Mouse (Mus musculus): ENCODE results near the gene Dnajc15.

Dnajc15 gene

DNA sequence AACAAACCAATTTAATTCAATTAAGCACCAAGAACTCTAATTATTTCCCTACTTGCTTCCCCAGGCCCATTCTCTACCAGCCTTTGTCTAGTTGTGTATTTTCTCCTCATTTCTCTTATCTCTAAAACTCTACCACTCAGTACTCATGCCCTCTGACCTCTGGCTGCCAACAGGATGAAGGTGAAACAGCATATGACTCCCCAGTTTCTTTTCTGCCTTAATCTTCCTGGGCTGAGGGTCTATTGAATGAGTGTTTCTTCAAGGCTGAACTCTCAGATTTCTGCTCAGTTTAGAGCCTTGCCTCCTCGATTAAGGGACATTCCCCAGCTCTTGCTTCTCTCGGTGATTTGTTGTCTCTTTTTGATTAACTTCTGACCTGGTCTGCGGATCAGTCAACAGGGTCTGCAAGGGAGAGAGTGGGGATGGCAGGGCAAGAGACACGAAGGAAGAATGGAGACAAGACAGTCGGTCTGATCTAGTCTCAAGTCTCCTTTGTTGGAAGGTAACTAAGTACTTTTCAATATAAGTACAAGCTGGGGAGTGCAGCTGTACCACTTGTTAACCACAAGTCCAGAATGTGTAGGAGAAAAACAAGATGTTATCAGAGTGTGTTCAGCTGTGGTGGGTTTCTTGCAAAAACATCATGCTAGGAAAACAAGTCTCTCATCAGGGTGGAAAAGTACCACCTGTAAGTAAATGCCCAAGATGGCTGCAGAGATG lies 13.9 kb downstream of the Dnajc15 start:
- CTCF ChIA-PET, result no interaction called here

DNA sequence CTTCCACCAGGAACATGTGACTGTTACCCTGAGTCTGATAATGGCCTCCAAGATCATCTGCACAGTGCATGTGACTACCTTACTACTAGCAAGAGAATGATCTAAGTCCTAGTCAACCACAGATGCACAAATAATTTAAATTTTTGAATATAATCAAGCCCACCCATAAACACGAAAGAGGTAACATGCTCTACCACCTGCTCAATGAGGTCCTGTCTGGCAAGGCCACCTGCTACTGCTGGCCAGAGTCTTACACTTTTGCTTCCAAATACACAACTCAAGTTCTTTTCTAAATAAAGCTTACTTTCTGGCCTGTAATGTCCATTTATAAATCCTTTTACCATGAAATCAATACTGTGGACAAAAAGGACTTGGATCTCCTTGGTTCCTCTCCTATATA lies 15.0 kb downstream of the Dnajc15 start:
- CTCF ChIA-PET, result interaction anchor here (1.2 kb wide), 1 partner anchor 12 kb away, joined by 5 read pairs; no protein-coding TSS in a partner anchor

DNA sequence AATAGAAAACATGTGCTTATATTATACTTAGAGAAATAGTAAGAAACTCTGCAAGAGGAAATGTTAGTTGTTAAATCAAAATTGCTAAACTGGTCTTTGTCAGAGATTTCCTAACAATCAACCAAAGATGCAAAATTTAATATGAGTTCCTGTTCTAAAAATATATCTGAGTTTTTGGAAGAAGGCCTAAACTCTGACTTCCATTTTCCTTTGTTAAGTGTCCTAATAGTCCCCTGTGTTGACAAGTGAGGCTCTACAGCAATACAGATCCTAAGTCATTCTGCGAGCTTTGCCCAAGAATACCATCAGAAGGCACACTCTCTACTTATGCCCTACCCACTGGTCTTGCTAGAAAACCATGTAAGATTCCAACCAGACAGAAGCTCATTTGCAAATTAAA lies 21.0 kb downstream of the Dnajc15 start:
- CTCF ChIA-PET, result no interaction called here

DNA sequence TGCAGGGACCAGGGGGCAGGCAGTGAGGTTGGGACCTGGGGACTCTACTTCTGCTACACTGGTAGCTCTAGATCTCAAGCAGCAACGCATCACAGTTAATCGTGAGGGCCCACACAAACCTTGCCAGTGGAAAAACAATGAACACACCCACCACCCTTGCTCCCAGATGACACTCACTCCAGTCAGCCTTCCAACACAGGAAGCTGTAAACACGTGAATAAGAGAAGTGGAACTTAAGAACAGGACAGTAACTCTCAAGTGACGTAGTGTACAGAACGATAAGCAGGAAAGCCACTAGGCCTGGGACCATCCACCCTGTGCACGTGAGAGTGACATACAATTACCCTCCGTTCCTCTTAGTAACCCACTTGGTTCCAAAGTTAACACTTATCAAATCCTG lies 25.1 kb downstream of the Dnajc15 start:
- CTCF ChIA-PET, result no interaction called here

DNA sequence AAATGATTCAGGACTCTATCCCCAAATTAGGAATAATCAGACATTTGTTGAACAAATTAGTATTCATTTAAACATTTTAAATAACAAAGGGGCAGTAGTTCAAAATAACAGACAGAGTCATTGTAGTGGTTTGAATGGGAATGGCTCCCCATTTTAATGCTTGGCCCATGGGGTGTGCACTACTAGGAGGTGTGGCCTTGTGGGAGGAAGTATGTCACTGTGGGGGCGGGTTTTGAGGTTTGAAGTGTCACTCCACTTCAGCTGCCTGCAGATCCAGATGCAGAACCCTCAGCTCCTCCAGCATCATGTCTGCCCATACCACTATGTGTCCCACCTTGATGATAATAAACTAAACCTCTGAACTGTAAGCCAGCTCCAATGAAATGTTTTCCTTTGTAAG lies 26.6 kb downstream of the Dnajc15 start:
- CTCF ChIA-PET, result no interaction called here

DNA sequence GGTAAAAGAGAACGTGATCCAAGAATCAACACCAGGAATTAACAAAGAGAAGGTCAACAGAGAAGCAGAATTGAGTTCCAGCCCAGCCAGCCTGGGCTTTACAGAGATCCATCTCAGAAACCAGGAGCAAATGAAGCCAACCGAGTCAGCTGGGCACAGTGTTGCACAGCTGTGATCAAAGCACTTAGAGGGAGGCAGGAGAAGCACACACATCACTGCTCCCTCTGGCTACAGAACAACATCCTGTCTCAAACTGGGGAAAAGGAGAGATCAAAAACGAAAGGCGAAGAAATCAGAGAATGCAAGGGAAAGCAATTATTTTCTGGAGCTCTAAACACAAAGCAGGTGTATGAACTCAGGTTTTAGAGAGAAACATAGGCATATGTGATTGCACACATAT lies 28.7 kb downstream of the Dnajc15 start:
- CTCF ChIA-PET, result no interaction called here

DNA sequence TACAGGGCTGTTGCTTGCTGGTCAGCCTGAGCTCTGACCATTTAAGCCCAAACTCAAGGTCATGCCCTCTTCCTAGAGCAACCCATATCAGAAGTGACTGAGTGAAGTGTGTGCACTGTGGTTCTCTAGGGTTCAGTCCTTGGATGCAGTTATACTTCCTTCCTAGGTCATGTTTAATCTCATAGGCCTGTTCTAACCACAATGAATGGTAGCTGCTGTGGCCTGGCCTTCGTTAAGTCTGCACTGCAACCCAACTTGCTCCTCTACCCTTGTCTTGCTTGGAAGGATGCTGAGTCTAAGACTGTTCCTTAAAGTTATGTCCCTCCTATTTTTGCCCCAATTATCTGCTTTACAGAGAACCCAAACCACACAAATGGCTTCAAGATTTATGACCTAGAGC lies 29.4 kb downstream of the Dnajc15 start:
- CTCF ChIA-PET, result no interaction called here

DNA sequence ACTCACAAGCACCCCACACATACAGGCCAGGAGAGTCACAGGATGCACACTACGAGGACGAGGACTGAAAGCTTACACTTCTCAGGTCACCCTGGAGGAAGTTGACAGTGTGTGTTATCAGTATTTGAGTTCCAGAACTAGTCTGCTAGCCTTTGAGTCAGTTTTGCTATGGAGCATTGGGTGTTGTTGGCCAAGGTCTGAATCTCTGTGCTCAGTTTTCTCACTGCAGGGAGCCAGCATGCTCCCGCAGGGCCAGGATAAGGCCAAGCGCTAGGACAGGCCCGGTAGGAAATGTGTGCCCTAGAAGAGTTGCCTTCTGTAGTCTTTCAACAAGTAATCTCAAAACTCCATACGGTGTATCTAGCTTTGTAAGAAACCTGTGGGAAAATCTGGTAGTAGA lies 34.4 kb downstream of the Dnajc15 start:
- CTCF ChIA-PET, result no interaction called here

DNA sequence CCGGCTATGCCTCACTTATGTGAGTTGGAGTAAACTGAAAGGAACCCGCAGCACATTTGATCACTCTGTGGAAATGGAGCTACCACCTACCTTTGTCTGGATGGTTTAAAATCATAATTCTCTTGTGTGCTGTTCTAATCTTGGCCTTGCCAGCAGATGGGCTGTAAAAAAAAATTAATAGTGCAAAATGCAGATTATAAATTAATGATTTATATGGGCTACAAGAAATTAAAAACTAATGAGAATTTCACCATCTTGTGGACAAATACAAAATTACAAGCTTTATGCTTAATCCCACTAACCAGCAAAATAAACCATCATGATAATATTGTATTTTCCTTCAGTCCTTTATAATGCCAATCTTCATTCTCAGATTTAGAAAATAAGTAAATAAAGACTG lies 34.8 kb downstream of the Dnajc15 start:
- CTCF ChIA-PET, result no interaction called here

DNA sequence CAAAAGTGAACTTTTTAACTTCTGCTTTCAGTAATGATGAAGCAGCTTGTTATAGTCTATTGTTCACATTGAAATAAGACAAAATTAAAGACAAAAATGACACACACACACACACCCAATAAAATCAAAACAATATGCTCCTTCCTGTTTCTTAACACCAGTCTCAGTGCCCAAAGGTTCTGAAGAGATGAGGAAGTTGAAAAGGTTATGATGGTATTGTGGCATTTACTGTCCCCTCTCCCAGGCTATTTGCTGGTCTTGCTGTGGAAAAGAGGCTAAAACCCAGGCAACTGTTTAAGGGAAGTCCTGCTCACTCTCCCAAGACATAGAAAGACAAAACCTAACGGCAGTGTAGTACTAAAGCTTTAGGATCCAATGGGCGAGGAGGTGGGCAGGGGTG lies 38.1 kb downstream of the Dnajc15 start:
- CTCF ChIA-PET, result no interaction called here

DNA sequence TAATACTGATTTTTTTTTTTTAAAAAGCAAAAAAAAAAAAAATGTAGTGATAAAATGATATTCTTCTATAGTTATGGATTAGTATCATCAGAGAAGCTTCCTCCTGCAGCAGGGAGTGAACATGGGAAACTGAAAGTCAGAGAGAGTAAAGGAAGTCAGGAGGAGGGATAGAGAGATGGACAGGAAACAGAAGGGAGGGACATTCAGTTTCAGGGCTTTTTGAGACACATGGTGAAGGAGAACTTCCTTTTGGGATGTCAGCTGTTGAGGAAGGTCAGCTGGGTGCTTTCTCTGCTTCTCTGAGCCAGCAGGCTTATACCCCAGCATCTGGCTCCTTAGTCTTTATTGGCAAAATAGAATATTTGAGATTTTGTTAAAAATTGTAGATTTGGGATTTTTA lies 42.6 kb downstream of the Dnajc15 start:
- CTCF ChIA-PET, result no interaction called here

DNA sequence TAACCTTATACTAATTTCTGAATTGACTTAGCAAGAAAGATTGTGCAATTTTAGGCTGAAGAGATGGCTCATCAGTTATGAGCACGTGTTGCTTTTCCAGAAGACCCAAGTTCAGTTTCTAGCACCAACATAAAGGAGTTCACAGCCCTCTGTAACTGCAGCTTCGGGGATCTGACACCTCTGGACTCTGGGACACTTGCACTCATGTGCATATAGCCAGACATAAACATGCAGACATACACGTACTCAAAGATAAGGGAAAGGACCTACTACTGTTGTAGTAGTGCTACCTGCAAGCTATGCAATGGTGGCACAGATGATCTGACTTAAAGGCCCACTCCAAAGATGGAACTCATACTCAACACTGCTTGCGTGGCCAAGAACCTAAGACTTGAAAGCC lies 43.0 kb downstream of the Dnajc15 start:
- CTCF ChIA-PET, result no interaction called here

DNA sequence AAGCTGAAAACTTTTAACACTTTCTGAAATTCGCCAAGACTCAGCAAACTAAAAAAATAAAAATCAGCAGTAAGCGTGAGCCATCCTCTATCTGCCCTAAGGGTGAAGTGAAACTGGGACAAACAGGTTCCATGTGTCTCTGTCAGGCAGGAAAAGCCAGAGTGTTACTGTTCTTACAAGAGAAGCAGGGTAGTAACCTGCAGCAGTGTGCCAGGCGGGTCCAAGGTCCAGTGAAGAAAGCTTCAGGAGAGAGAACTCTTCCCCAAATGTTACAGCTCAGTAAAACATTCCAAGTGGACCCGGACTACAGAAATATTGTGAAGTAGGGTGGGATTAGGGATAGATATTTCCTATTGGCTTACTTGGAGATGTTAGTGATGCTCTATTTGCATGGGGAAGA lies 45.3 kb downstream of the Dnajc15 start:
- CTCF ChIA-PET, result no interaction called here

DNA sequence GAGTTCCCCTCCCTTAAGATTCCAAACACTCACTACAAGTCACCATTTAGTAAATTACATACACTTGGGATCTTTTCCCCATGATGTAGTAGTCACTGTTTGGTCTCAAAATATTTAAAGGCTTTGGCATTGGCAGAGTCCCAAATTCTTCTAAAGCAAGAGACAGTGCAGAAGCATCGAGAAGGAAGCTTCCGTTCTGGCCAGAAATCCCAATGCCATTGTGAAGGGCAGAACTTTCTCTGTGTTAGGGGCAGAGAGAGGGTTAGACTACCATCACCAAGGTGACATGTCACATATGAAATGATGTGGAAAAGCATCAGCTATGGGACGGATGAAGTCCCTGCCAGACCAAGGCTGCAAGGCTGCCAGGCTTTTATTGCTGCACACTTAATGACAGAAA lies 49.0 kb downstream of the Dnajc15 start:
- CTCF ChIA-PET, result no interaction called here

DNA sequence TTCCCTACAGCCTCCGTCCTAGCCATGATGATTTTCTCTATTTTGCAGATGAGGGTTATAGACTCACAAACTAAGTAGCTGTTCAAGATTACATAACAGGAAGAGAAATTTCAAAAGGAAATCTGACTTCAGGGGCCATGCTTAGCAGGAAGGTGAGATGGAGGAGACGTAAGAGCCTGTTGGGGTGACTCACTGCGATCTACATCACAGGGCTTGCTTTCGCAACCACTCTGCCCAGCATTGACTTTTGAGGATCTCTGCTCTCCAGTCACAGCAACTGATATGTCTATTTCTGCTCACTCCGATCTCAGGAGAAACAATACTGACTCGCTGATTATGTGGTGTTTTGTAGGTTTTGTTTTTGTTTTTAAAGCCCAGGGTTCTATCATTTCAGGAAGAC lies 49.8 kb downstream of the Dnajc15 start:
- CTCF ChIA-PET, result no interaction called here

DNA sequence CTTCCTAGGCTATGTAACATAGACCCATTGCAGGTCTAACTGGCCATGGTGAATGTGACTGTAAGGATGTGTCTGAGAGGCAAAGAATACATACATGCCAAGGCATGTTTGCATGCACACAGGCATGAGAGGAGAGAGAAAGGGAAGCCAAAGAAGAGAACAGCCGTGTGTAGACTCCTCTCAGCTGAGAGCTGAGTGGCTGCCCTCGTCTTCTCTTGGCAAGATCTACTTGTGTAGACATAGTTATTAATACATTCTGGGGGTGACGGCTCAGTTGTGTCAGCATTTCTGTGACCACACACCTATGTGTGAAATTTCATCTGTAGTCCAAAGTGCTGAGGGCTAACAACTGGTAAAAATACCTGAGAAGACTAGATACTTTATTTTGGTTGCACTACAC lies 55.1 kb downstream of the Dnajc15 start:
- CTCF ChIA-PET, result no interaction called here

DNA sequence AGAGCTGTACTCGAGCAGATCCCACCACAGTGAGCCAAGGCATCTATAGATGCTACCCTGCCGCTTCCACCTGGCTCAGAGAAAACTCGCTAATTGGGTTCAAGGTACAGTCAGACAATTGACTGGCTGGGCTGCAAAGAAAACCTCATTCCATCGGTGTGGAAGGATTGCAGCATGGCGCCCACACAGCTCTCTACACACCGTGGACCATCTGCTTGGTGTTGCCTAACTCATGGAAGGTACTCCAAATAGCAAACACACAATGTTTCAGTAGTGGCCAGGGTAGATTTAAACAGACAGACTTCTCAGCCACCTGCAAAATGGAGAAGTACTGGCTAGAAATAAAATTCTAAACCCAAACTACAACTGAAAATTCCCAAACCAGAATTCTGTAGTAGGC lies 57.4 kb downstream of the Dnajc15 start:
- CTCF ChIA-PET, result no interaction called here

DNA sequence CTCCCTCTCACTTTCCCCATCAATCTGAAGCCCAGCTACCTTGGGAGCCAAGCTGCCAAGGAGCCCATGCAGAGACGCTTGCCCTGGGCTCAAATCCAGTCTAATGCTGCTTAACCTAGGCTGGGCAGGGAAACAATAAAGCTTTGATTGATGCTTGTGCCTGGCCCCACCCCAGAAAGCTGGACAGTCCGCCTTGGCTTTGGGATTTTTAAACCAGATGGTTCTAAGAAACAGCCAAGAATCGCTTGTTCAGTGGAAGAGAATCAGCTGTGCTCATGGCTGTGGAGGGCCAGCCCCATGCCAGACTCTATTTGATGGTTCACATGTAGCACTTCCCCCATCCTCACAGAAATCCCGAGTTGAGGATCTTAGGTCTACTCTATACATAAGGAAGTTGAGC lies 60.0 kb downstream of the Dnajc15 start:
- CTCF ChIA-PET, result no interaction called here

DNA sequence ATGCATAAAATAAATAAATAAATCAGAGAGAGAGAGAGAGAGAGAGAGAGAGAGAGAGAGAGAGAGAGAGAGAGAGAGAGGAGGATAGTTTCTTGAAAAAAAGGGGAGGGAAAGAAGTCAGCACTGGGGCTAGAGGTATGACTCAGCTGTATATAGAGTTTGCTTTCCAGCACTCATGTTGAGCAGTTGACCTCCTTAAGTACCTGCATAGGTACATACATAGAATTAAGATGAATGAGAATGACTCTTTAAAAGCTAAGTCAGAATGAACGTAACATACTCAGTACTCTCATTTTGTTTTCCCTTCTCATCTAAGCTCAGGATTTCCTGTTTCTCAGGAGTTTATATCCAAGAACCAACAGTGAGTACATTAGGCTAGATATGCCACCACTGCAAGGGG lies 62.0 kb downstream of the Dnajc15 start:
- CTCF ChIA-PET, result no interaction called here

DNA sequence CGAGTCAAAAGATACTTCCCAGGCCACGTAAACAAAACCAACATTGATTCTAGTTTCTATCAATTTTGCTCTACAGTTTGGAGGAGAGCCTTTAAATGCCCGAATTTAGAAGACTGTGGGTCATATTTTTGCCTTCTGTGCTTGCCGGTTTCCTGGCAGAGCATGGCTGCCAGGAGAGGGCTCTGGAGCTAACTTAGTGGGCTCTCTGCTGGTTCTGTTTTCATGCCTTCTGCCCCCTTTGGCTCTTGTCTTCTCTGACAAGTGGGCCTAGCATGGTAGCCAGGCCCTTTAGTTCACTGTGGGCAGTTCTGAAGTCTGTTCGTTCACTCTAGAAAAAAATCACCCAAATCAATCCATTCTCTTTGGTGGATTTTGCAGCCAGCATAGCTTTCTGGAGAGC lies 63.5 kb downstream of the Dnajc15 start:
- CTCF ChIA-PET, result no interaction called here

DNA sequence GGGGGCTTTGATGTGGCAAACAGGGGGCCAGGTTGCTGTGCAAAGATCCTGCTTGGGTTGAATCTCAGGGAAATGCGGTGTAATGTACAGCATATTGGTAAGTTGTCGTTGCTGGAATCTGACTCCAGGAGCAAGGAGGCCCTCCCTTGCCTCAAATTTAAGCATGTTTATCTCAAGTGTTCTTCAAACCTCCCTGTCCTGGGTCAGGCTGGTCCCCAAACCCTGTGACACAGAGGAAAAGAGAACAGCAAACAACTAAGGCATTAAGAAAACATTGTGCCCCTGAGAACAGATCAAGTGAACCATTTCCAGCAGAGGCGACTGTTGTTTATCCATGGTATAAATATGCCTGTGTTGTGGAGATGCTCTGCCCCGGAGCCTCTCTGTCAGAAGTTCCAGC lies 67.1 kb downstream of the Dnajc15 start:
- CTCF ChIA-PET, result no interaction called here

DNA sequence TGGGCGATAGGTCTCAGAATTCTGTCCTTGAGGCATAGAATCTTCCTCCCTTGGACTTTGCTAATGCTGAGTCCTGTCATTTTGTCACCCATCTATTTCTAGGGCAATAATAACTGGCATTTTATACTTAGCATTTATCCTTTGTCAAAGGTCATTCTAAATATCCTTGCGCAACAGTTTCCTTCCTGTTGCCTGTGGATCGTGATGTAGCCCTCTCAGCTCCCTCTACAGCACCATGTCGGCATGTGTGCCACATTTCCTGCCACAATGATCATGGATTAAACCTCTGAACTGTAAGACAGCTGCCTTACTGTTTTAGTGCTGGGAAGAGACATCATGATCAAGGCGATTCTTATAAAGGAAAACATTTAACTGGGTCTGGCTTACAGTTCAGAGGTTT lies 68.6 kb downstream of the Dnajc15 start:
- CTCF ChIA-PET, result no interaction called here

DNA sequence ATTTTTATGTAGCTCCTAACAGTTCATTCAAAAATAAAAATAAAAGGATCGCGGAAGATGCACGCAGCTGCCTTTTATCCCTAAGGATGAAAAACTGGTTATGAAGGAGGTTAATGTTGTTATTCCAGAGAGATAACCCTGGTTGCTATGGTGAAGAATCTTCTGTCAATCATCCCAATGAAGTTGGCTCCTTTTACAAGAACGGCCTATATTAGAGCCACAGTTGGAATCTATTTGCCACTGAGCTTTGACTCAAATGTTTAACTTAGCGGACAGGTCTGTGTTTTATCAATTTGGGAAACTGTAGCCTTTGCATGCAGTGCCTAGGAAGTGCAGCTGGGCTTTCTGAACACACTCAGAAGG lies 72.7 kb downstream of the Dnajc15 start:
- CTCF ChIA-PET, result interaction anchor here (0.5 kb wide), 1 partner anchor 424 kb away, joined by 3 read pairs; no protein-coding TSS in a partner anchor

DNA sequence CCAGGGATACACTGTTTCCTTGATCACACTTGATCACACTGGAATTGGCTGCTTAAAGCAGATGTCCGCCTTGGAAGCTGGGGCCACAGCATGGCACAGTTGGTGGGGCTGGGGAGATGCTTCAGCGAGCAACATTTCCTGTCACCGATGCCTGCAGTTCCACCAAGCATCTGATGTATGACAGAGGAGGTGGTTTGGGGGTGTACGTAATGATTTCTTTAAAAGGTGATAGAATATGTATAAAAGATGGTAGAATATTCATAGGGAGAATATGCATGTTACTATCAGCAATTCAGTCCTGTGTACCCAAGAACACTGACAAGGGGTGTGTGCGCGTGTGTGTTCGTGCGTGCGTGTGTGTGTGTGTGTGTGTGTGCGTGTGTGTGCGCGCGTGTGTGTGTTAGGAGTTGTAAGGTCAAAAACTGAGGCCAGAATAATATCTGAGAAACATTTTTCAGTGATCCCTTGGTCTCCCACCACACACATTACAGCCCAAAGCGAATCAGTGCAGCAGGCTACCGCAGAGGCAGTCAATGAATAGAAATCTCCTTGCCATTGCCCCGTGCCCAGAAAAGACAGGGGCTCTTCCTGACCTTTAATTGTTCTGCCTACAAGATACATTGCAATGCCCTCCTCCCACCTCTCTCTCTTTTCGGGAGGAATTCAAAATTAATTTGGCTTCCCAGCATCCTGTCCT lies 73.2 kb downstream of the Dnajc15 start:
- CTCF ChIA-PET, result interaction anchor here (0.5 kb wide), 1 partner anchor 425 kb away, joined by 3 read pairs; no protein-coding TSS in a partner anchor

Data from spleen, embryonic (tissue).